Mouse (Mus musculus): ENCODE data around the gene Atp2b1. TPM values are rescaled to one million over a fixed set of nuclear protein-coding genes. Genes with fewer than 3 reads are reported as not detected.

Gene Atp2b1
- total RNA-seq (2023): 100 to 1,000 TPM; 390 to 401 TPM

GRCm38 (mm10) chr10:98913961-98914809, at the start of gene Atp2b1:
Atp2b1 (plus strand) TSS chr10:98914406.

Other genes with a start within 250 kb of the Atp2b1 start
- gene Poc1b, start 192.6 kb downstream of the Atp2b1 start, total RNA-seq (2023): 10 to 100 TPM; 11.4 to 11.6 TPM
- gene Galnt4, start 193.8 kb downstream of the Atp2b1 start, total RNA-seq (2023): 1 to 10 TPM; 7.2 to 8.8 TPM
- not detected for gene Phxr2, start 211.9 kb downstream of the Atp2b1 start, total RNA-seq (2023)

Data from monocyte, adult 59 days (primary cell).